Mouse (Mus musculus) limb, embryonic 12.5 days (tissue): Measurements from ENCODE around the gene Polr3b. TPM values are rescaled to one million over a fixed set of nuclear protein-coding genes. Genes with fewer than 3 reads are reported as not detected.

Experiments used
- ATAC-seq: fragments of 200-750 bp; cut with Nextera tagmentation; 2 replicates; pipeline ENCODE4 v1.8.0; 2017; ENCODE audit warnings: low read depth, moderate TSS enrichment; ENCODE audit not compliant: insufficient number of reproducible peaks, insufficient read depth, low FRiP score, low TSS enrichment
- H3K27ac ChIP-seq: fragments of 300-500 bp; sonication (generic); 2 replicates; pipeline ENCODE4 v1.5.1; 2016; ENCODE audit warnings: mild to moderate bottlenecking, moderate library complexity
- H3K27me3 ChIP-seq: fragments of 300-500 bp; sonication (generic); 2 replicates; pipeline ENCODE4 v1.6.1; 2016; ENCODE audit warnings: mild to moderate bottlenecking, moderate library complexity
- H3K36me3 ChIP-seq: fragments of 300-500 bp; sonication (generic); 2 replicates; pipeline ENCODE4 v1.6.1; 2016; ENCODE audit warnings: mild to moderate bottlenecking, moderate library complexity
- H3K4me1 ChIP-seq: fragments of 300-500 bp; sonication (generic); replicated peaks from 2 replicates; pipeline ENCODE4 v1.6.1; 2016
- H3K4me2 ChIP-seq: fragments of 300-500 bp; sonication (generic); 2 replicates; pipeline ENCODE4 v1.6.1; 2016; ENCODE audit warnings: mild to moderate bottlenecking, moderate library complexity
- H3K4me3 ChIP-seq: fragments of 300-500 bp; sonication (generic); replicated peaks from 2 replicates; pipeline ENCODE4 v1.5.1; 2016; ENCODE audit warnings: mild to moderate bottlenecking
- H3K9ac ChIP-seq: fragments of 300-500 bp; sonication (generic); replicated peaks from 2 replicates; pipeline ENCODE4 v1.6.1; 2016; ENCODE audit warnings: mild to moderate bottlenecking, moderate library complexity
- H3K9me3 ChIP-seq: fragments of 300-500 bp; sonication (generic); 2 replicates; pipeline ENCODE4 v1.6.1; 2016; ENCODE audit warnings: mild to moderate bottlenecking, moderate library complexity
- WGBS: fragments of 180-500 bp; shearing (Covaris S2); methylation state at CpG from one replicate; pipeline ENCODE4 v1.1.7; 2016; 5-methylcytosine and 5-hydroxymethylcytosine counted together
- polyA plus RNA-seq: library from polyadenylated mRNA; unstranded; fragments of >200 nt; fragmentation: Nextera tagmentation; extraction: Ambion mirVana; gene quantifications from 2 replicates; pipeline ENCODE4 v1.2.1, GENCODE M21; 2016

Gene Polr3b
- polyA plus RNA-seq: 20.3 and 20.5 TPM in 2 replicates

DNA sequence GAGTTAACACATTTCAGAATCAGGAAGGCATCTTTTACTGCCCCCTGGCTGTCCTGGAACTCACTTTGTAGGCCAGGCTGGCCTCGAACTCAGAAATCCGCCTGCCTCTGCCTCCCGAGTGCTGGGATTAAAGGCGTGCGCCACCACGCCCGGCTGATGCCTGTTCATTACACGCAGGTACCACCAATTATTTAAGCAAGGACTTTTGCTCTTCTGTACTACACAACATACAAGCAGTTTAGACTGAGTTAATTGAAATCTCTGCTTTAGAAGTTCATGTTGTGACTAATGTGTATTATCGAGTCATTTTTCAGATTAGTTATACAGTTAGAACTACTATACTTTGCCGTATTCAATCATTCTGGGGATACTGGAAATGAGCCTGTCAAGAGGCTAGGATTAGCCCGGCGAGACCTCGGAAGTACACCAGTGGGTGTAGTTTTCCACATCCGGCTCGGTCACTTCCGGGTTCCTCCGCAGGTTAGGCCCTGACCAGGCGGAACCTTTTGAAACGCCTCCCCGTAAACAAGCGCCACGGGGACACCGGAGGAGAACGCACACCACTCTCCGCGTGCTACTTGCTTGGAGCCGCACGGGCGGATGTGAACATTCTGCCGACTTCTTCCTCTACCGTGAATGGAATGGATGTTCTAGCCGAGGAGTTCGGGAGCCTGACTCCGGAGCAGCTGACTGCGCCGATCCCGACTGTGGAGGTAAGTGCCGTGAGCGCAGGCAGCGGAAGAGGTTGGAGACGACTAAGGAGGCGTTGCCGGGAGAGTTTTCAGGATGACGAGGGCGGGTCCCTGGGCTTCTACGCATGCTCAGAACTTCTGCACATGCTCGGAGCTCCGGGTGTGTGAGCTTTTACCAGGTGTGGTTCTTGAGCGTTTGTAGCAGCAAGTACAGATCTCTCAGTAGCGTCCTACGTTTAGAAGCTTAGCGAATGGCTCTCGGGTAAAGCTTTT lies at the start of gene Polr3b:
TSS of gene Polr3b (plus strand) at position 467 of the 965 bp plus-strand sequence.
- Histone ChIP-seq H3K36me3 (no peaks in the 10 kb centered on the region), H3K4me3 (peak within 1 kb of the TSS; percentile 54), H3K27ac (peak within 1 kb of the TSS; percentile 94), H3K9me3 (no peaks in the 10 kb centered on the region), H3K4me1 (peaks cover 10% of the 10 kb centered on the region), H3K9ac (peak within 1 kb of the TSS; percentile 52), H3K4me2 (peak within 1 kb of the TSS; percentile 74), H3K27me3 (no peaks in the 10 kb centered on the region)
- WGBS: 8% methylated on average over 53 of the region's 53 CpGs
- peak; percentile 96 for ATAC-seq

DNA sequence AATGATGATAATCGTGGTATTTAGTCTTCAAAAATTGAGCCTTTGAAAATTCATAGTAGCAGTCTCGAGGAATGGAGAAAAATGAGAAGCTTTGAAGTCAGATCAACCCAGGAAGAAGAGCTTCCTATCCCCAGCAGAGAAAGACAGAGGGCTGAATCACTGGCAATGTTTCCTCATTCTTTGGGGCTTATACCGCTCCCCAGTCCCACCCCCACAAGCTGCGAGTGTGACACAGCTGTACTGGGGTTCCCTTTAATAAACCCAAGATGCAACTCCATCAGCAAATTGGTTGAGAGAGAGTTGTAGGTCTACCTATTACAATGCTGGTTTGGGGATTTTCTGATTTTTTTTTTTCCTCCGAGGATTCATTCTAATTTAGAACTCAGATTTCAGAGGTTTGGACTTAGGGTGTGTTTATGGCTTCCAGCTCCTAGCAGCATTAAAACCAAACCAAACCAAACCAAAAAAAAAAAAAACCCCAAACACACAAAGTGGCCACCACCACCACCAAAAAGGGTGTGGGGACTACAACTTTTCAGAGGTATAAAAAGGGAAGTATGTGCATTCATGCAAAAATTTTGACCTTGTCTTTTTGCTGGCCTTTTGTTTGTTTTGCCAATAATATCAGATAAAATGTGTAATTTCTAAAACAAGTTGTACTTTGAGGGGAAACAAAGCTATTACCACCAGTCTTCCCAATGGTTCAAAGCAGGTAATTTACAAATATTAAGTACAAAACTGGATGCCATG lies 48.2 kb upstream of the Polr3b start:
- Histone ChIP-seq H3K4me1 (peaks cover 10% of the 10 kb centered on the region), H3K9me3 (no peaks in the 10 kb centered on the region), H3K27ac (no peak overlapping the region), H3K27me3 (no peaks in the 10 kb centered on the region; the same call in 1 of the 2 replicates), H3K4me2 (no peak overlapping the region), H3K36me3 (no peaks in the 10 kb centered on the region), H3K4me3 (no peak overlapping the region), H3K9ac (no peak overlapping the region)
- no peak for ATAC-seq
- 69% methylated on average over 5 of the region's 5 CpGs for WGBS

GRCm38 (mm10) chr10:84576029-84576394 lies 46.1 kb upstream of the Polr3b start:
- peak; percentile 82; the same call in 1 of the 2 replicates for ATAC-seq
- Histone ChIP-seq H3K9ac (no peak overlapping the region), H3K27ac (no peak overlapping the region), H3K4me1 (peaks cover 10% of the 10 kb centered on the region), H3K9me3 (no peaks in the 10 kb centered on the region), H3K27me3 (no peaks in the 10 kb centered on the region; the same call in 1 of the 2 replicates), H3K4me3 (peak overlapping the region; percentile 79), H3K36me3 (no peaks in the 10 kb centered on the region), H3K4me2 (peak overlapping the region; percentile 91)
- WGBS: under 1% methylated on average over 14 of the region's 14 CpGs

- H3K4me1 ChIP-seq: peaks cover 10% of the 10 kb centered on the region
- H3K27ac ChIP-seq: peak within 1 kb of the TSS; percentile 56
- WGBS: under 1% methylated on average over 46 of the region's 46 CpGs
- no peaks in the 10 kb centered on the region for H3K9me3 ChIP-seq
- no peaks in the 10 kb centered on the region; the same call in 1 of the 2 replicates for H3K27me3 ChIP-seq
- ATAC-seq: peak; percentile 98
- H3K4me2 ChIP-seq: peak within 1 kb of the TSS; percentile 91
- no peaks in the 10 kb centered on the region for H3K36me3 ChIP-seq
- peak within 1 kb of the TSS; percentile 79 for H3K4me3 ChIP-seq
- H3K9ac ChIP-seq: peak within 1 kb of the TSS; percentile 65
These were observed 45.6 kb upstream of the Polr3b start, which contains the start of gene Tcp11l2 for GRCm38 (mm10) chr10:84576395-84577070. TSS of gene Tcp11l2 (plus strand) at chr10:84576626.

DNA sequence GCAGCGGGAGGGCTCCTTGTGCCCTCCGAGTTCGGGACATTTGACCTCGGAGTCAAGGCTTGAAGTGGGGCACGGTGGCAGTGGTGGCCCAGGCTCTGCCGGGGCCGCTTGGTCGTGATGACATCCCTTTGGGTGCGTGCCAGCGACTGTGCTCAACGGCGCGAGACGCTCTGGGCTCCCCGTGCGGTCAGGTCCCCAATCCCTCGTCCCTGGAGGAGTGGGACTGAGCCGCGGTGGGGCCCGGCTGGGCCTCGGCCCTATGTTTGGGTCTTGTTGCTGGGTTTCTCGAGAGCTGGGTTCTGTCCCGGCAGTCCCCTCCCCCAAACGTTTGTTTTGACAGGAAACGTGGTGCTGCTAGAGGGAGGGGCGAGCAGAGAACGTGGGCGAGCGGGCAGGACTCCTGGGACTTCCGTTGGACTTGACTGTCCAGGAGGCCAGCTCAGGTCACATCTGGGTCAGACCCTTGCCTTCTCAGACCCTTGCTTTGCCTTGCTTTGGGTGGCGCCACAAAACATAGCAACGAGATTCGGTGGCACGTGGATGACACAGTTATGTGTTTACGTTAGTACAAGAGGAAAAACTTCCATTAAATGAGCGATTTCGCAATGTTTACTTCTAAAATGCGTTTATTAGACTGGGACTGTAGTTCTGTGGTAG lies 44.9 kb upstream of the Polr3b start:
- no peaks in the 10 kb centered on the region for H3K36me3 ChIP-seq
- peak overlapping the region; percentile 79 for H3K4me3 ChIP-seq
- peaks cover 10% of the 10 kb centered on the region for H3K4me1 ChIP-seq
- H3K27me3 ChIP-seq: no peaks in the 10 kb centered on the region; the same call in 1 of the 2 replicates
- H3K9ac ChIP-seq: peak overlapping the region; percentile 65
- peak; percentile 18 for ATAC-seq
- H3K27ac ChIP-seq: peak overlapping the region; percentile 56
- 4% methylated on average over 38 of the region's 38 CpGs for WGBS
- no peaks in the 10 kb centered on the region for H3K9me3 ChIP-seq
- peak overlapping the region; percentile 91 for H3K4me2 ChIP-seq

DNA sequence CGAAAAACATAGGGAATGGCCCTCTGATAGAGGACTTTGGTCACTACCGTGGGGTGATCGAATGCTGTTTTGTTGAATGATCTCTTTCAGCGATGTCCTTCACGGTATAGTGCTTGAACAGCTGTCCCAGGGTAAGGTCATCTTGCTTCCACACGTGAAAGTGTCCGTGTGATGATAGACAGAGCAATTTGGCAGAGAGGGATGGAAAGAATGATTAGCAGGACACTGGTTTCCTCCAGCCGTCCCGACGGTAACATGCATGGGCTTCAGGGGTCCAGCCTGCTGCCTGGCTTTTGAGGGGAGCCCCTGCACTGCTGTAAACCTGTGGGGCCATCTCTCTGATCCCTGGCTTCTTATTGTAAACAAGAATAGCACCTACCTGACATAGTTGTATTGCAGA lies 43.4 kb upstream of the Polr3b start:
- WGBS: 77% methylated on average over 10 of the region's 10 CpGs
- no peak overlapping the region for H3K9ac ChIP-seq
- no peak for ATAC-seq
- no peak overlapping the region for H3K4me2 ChIP-seq
- no peaks in the 10 kb centered on the region for H3K36me3 ChIP-seq
- no peak overlapping the region for H3K27ac ChIP-seq
- no peak overlapping the region for H3K4me3 ChIP-seq
- no peaks in the 10 kb centered on the region for H3K27me3 ChIP-seq
- no peaks in the 10 kb centered on the region for H3K9me3 ChIP-seq
- H3K4me1 ChIP-seq: peaks cover 10% of the 10 kb centered on the region

DNA sequence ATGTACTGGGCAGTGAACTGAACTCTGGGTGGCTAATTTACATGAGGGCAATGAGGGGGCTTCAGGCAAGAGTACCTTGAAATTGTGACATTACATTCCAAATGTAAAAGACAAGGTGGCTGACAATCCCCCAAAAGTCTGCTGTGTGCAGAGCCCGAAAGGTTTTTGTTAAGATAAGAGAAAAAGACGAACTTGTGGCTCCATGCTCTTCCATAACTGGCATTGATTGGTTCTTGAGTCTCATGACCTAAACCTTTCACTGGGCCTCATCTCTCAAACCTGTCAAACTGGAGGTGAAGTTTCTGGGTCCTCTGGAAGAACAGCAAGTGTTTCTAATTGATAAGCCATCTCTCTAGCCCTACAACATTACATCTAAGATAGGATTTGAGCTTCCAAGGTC lies 42.6 kb upstream of the Polr3b start:
- no peak overlapping the region for H3K4me2 ChIP-seq
- no peak for ATAC-seq
- H3K9me3 ChIP-seq: no peaks in the 10 kb centered on the region
- no peak overlapping the region for H3K27ac ChIP-seq
- H3K27me3 ChIP-seq: no peaks in the 10 kb centered on the region
- no peak overlapping the region for H3K9ac ChIP-seq
- WGBS: 71% methylated on average over 2 of the region's 2 CpGs
- no peak overlapping the region for H3K4me3 ChIP-seq
- no peaks in the 10 kb centered on the region for H3K36me3 ChIP-seq
- peaks cover 10% of the 10 kb centered on the region for H3K4me1 ChIP-seq

- Histone ChIP-seq H3K4me1 (peaks cover 14% of the 10 kb centered on the region), H3K4me2 (no peak overlapping the region), H3K9me3 (no peaks in the 10 kb centered on the region), H3K27ac (no peak overlapping the region), H3K27me3 (no peaks in the 10 kb centered on the region), H3K4me3 (no peak overlapping the region), H3K9ac (no peak overlapping the region), H3K36me3 (no peaks in the 10 kb centered on the region)
- 68% methylated on average over 8 of the region's 8 CpGs for WGBS
- ATAC-seq: no peak
These were observed 40.9 kb upstream of the Polr3b start for GRCm38 (mm10) chr10:84581191-84581590.

DNA sequence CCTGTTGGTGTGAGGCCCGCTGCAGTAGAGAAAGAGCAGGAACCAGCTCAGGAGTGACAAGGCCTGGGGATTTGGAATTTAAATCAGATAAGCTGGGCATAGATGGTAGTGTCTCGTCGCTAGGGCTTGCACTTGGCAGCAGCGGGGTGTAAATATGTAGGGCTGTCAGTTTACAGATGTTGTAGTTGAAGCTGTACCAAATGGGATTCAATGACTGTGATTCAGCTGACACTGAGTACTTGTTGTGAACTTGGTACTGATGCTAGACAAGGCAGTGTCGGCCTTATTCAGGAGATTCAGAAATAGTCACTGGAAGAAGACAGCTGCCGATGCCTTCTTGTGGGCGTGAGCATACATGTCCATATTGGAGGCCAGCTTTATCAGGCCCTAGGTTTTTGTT lies 39.9 kb upstream of the Polr3b start:
- no peaks in the 10 kb centered on the region for H3K36me3 ChIP-seq
- no peaks in the 10 kb centered on the region for H3K27me3 ChIP-seq
- no peak overlapping the region for H3K27ac ChIP-seq
- no peak overlapping the region for H3K4me2 ChIP-seq
- 82% methylated on average over 7 of the region's 7 CpGs for WGBS
- H3K9ac ChIP-seq: no peak overlapping the region
- no peaks in the 10 kb centered on the region for H3K9me3 ChIP-seq
- H3K4me1 ChIP-seq: peaks cover 13% of the 10 kb centered on the region
- no peak for ATAC-seq
- no peak overlapping the region for H3K4me3 ChIP-seq

- no peaks in the 10 kb centered on the region; the same call in 1 of the 2 replicates for H3K36me3 ChIP-seq
- H3K27ac ChIP-seq: no peak overlapping the region
- no peak overlapping the region for H3K9ac ChIP-seq
- H3K4me2 ChIP-seq: no peak overlapping the region
- WGBS: 70% methylated on average over 11 of the region's 11 CpGs
- no peak for ATAC-seq
- H3K4me3 ChIP-seq: no peak overlapping the region
- no peaks in the 10 kb centered on the region for H3K27me3 ChIP-seq
- no peaks in the 10 kb centered on the region for H3K9me3 ChIP-seq
- 0 out of 2 replicates have a peak, but pooled peaks cover 4% of the 10 kb centered on the region for H3K4me1 ChIP-seq
These were observed 37.4 kb upstream of the Polr3b start for GRCm38 (mm10) chr10:84584451-84585293.
